ENCODE assay signal across 8 mouse cellular contexts in the genomic region with DNA sequence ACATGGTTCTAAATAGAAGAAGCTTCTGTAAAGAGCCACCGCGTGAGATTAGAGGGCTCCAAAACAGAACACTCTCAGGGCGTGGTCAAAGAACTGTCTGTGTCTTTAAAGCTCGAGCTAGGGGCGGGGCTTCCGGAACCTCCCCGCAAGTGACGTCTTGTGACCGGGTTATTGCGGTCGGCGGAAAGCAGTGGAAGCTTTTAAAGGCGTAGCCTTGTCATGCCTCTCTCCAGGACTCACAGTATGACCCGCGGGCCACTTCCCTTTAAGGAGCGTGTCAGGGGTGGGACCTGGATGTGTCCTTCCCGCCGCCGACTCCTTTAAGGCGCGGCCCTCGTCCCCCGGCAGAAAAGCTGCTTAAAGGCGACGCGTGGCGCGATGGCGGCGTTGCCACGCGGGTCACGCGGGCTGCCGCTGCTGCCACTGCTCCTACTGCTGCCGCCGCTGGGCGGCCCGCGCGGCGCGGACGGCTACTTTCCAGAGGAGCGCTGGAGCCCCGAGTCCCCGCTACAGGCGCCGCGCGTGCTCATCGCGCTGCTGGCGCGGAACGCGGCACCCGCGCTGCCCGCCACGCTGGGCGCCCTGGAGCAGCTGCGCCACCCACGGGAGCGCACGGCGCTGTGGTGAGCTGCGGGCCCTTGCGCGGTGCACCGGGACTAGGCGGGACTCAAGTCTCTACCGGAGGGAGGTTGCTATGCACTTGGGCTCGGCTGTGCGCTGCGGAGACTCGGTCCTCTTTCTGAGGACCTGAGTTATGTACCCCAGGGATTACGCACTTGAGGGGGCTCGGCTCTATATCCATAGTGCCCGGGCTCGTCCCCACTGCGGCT. TPM values are rescaled to one million over a fixed set of nuclear protein-coding genes. Genes with fewer than 3 reads are reported as not detected.
A peak's percentile ranks its signal among the peaks of the same experiment; 100 is the strongest.
DNase-seq lines count a peak whose midpoint lies in the region; ATAC-seq and TF ChIP-seq lines count a peak whose summit lies in the region.

A gene (plus strand): TSS at position 177 of the 830 bp plus-strand sequence.

- H3K27ac ChIP-seq in cortical plate, adult 2 months (ENCODE audit: insufficient read depth, low read length), result peak within 1 kb of the TSS; percentile 41

- peak; percentile 42 for TF ChIP-seq POLR2A in cortical plate, adult 2 months (IDR thresholded peaks at IDR 0.05; ENCODE audit: extremely low read depth, insufficient read depth, low read length)

- no peak for TF ChIP-seq CTCF in cortical plate, adult 2 months (IDR thresholded peaks at IDR 0.05; ENCODE audit: extremely low read depth, insufficient read depth, low read length)

- DNase-seq in gastrocnemius, adult 8-10 months (ENCODE audit: low spot score in 2 of 2), result peak; percentile 98 to 99
- DNase-seq in hindlimb bud, embryonic 11.5 days (ENCODE audit: extremely low spot score, low read depth, low spot score), result peak; percentile 86
- DNase-seq in left cerebral cortex, adult 8-10 months (ENCODE audit: low spot score in 2 of 2), result peak; percentile 86 to 99
- DNase-seq in right cerebral cortex, postnatal 10 days (ENCODE audit: low spot score in 2 of 2), result peak; percentile 98 to 99
- peak; percentile 88 for DNase-seq in urinary bladder, postnatal 25 days (ENCODE audit: low spot score)

- no peaks in the 10 kb centered on the region for H3K9me3 ChIP-seq in megakaryocyte, embryonic 14.5 days

- peak; percentile 100 for ATAC-seq in activated CD4-positive, CD25-positive, alpha-beta regulatory T cell, adult 4 months

- peak within 1 kb of the TSS; percentile 72 for H3K4me3 ChIP-seq in cortical plate, adult 2 months (ENCODE audit: insufficient read depth, low read length)
- peak within 1 kb of the TSS; percentile 95 for H3K4me3 ChIP-seq in megakaryocyte, embryonic 14.5 days (replicated peaks)

- H3K4me1 ChIP-seq in cortical plate, adult 2 months (ENCODE audit: control insufficient read depth, insufficient read depth, low read length), result peaks cover 5% of the 10 kb centered on the region
- H3K4me1 ChIP-seq in megakaryocyte, embryonic 14.5 days, result peaks cover 49% of the 10 kb centered on the region

- no peaks in the 10 kb centered on the region for H3K27me3 ChIP-seq in megakaryocyte, embryonic 14.5 days (replicated peaks)

- peaks cover 53% of the 10 kb centered on the region for H3K36me3 ChIP-seq in megakaryocyte, embryonic 14.5 days (replicated peaks; ENCODE audit: low read length)

RNA-seq across cellular contexts. Expression of the gene that starts here (rescaled TPM):
- 10 to 100 TPM; 10.5 to 11.4 TPM for polyA plus RNA-seq in activated CD4-positive, CD25-positive, alpha-beta regulatory T cell, adult 4 months (2017; shearing (Covaris generic))
- polyA plus RNA-seq in cortical plate, adult 2 months (2012; rRNA removed), result 100 and 104 TPM in 2 replicates
- 10 to 100 TPM; 36.6 to 45.2 (median 38.1) TPM for total RNA-seq in gastrocnemius, adult 8-10 months (2022)
- total RNA-seq in left cerebral cortex, adult 8-10 months (2022), result 10 to 100 TPM; 38.6 to 51.4 (median 45.8) TPM
- 14.0 and 14.8 TPM in 2 replicates for polyA plus RNA-seq in megakaryocyte, embryonic 14.5 days (2012; ENCODE audit: insufficient read depth, low replicate concordance)

Comparison
In these comparisons a context has a peak if more than half of its experiments do, and no peak if none do; other contexts are left out.
1. Peak in every context shown above with its lines: DNase-seq, ATAC-seq, H3K4me3 ChIP-seq and H3K27ac ChIP-seq.